Mouse (Mus musculus): ENCODE measurements around the gene Foxc1.
A peak's percentile ranks its signal among the peaks of the same experiment; 100 is the strongest.

The Foxc1 gene

GRCm38 (mm10) chr13:31806428-31806832 lies at the start of gene Foxc1:
TSS of gene Foxc1 (plus strand) at chr13:31806633.
- DNase-seq = peak; percentile 71 to 76

- no peak for DNase-seq
These were observed 46.0 kb upstream of the Foxc1 start for GRCm38 (mm10) chr13:31760411-31760810.

- DNase-seq = no peak
These were observed 45.4 kb upstream of the Foxc1 start for GRCm38 (mm10) chr13:31761057-31761456.

GRCm38 (mm10) chr13:31764419-31764818 lies 42.0 kb upstream of the Foxc1 start:
- no peak for DNase-seq

GRCm38 (mm10) chr13:31765564-31765963 lies 40.9 kb upstream of the Foxc1 start:
- no peak for DNase-seq

GRCm38 (mm10) chr13:31772882-31773281 lies 33.6 kb upstream of the Foxc1 start:
- no peak for DNase-seq

GRCm38 (mm10) chr13:31775762-31776161 lies 30.7 kb upstream of the Foxc1 start:
- peak in 1 of 2 experiments; percentile 22 for DNase-seq

- DNase-seq = no peak
These were observed 27.0 kb upstream of the Foxc1 start for GRCm38 (mm10) chr13:31779281-31779981.

GRCm38 (mm10) chr13:31780299-31780698 lies 26.1 kb upstream of the Foxc1 start:
- DNase-seq = no peak

- no peak for DNase-seq
These were observed 24.4 kb upstream of the Foxc1 start for GRCm38 (mm10) chr13:31782063-31782462.

- DNase-seq = no peak
These were observed 21.7 kb upstream of the Foxc1 start for GRCm38 (mm10) chr13:31784757-31785156.

GRCm38 (mm10) chr13:31792480-31793132 lies 13.8 kb upstream of the Foxc1 start:
- DNase-seq = peak; percentile 81 to 83

GRCm38 (mm10) chr13:31793163-31793562 lies 13.3 kb upstream of the Foxc1 start:
- no peak for DNase-seq

- peak; percentile 57 to 60 for DNase-seq
These were observed 9.1 kb upstream of the Foxc1 start for GRCm38 (mm10) chr13:31797346-31797745.

GRCm38 (mm10) chr13:31798075-31798474 lies 8.4 kb upstream of the Foxc1 start:
- DNase-seq = no peak

- peak; percentile 94 to 95 for DNase-seq
These were observed 5.6 kb upstream of the Foxc1 start for GRCm38 (mm10) chr13:31800581-31801576.

- peak in 1 of 2 experiments; percentile 30 for DNase-seq
These were observed 4.6 kb upstream of the Foxc1 start for GRCm38 (mm10) chr13:31801703-31802305.

GRCm38 (mm10) chr13:31802447-31802846 lies 4.0 kb upstream of the Foxc1 start:
- DNase-seq = no peak

- DNase-seq = peak in 1 of 2 experiments; percentile 36
These were observed 3.0 kb upstream of the Foxc1 start for GRCm38 (mm10) chr13:31803166-31804093.

GRCm38 (mm10) chr13:31804571-31804970 lies 1.9 kb upstream of the Foxc1 start:
- no peak for DNase-seq

- DNase-seq = no peak
These were observed 504 bp upstream of the Foxc1 start for GRCm38 (mm10) chr13:31805831-31806427.

Data from cerebellum, postnatal 10 days (tissue).